Mouse (Mus musculus) frontal cortex, postnatal 10 days (tissue): ENCODE data around the gene Masp1.
A peak's percentile ranks its signal among the peaks of the same experiment; 100 is the strongest.

Experiments
- DNase-seq, 2 experiments: peaks; one replicate each; pipeline ENCODE4 v3.0.0; 2022; ENCODE audit warnings: low spot score in 2 of 2, mixed read lengths in 1 of 2

Masp1 gene

DNA sequence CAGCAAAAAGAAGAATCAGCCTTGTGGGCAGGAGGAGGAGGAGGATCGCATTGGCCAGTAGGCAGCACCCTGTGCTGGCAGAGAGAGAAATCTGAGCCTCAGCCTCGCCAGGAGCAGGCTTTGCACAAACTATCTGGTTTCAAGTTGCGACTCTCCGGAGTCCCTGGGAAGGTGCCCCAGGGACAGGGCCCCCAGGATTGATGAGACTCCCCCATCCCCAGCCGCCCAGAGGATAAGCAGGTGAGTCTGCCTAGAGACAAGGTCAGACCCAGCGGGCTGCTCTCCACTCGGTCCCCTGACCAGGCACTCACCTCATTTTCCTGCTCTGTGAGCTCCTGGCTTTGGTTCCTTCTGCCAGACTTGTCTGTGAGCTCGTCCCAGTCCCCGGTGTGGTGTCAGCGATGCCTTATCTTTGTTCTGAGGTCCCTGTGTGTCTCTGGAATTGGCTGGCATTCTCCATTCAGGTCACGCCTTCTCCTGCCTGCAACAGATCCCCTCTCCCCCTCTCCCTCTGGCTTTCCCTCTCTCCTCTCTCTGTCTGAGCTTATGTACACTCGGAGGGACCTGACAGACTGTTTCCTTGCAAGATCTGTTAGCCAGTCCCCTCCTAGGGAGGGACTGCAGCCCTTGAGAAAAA is at the start of gene Masp1, which contains the start of gene Rtp4:
Masp1 (minus strand) TSS at position 581 of the 637 bp plus-strand sequence.
Rtp4 (plus strand) TSS at position 57 of the 637 bp plus-strand sequence.
- no peak for DNase-seq

DNA sequence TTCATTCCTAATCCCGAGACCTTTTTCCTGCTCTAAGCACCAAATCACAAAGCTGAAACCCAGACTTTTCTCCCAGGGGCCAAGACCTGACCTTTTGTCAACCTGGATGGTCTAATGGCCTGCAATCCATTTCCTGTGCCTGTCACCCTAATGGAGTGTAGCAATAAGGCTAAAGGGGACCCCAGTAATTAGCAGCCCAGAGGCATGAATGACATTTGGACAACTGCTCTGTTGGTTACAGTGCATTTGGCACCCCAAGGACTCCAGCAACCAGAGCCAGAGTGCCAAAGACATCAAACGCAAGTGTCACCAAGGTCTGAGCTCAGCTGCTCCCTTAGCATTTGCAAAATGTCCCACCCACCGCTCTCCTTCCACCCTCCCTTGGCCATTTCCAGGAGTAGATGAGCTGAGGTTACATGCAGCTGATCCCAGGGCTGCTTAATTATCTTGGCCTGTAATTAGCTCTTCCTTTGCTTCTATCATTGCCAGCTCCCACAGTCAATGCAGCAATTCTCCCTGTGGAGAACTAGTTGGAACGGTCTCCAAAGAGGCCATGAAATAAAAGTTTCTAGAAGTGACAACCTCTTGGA is 47.8 kb upstream of the Masp1 start:
- no peak for DNase-seq

GRCm38 (mm10) chr16:23557669-23558068 is 37.1 kb upstream of the Masp1 start:
- no peak for DNase-seq

DNA sequence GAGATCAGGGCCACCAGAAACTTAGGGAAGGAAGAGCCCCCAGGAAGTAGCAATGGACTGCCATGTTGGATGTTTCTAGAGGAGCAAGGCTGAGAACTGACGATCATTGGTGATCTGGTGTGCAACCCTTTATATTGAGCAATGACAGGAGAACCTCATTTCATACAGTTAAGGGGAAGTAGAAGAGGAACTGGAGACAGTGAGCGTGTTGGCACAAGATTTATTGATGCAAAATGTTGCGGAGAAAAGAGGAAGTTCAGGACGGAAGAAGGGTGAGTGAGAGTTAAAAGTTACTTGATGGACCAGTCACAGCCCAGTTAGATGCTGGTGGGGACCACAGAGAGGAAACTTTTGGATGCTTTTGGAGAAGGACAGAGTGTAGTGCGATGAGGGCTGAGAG is 36.6 kb upstream of the Masp1 start:
- no peak for DNase-seq

DNA sequence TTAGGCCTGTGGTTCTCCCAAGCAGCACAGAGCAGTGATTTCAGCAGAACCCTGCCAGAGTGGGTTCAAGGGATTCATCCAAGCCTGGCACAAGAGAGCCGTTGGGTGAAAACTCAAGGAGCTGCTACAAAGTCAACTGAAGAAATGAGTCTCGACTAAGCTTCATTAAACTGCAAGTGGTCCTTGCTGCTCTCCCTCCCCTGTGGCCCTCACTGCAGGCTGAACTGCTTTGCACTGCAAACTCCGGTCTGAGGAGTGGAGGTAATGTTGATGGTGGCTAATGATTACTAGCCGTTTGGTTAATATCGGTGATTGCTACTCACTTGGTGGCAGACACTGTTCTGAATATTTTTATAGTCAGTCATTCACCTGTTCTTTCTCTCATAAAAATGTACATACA is 34.1 kb upstream of the Masp1 start:
- DNase-seq = no peak

GRCm38 (mm10) chr16:23550981-23551582 is 30.5 kb upstream of the Masp1 start:
- DNase-seq = peak in 1 of 2 experiments; percentile 6

GRCm38 (mm10) chr16:23550346-23550980 is 29.8 kb upstream of the Masp1 start:
- peak; percentile 35 to 63 for DNase-seq

GRCm38 (mm10) chr16:23547783-23548182 is 27.2 kb upstream of the Masp1 start:
- no peak for DNase-seq

- no peak for DNase-seq
Observed at GRCm38 (mm10) chr16:23544361-23544760, 23.7 kb upstream of the Masp1 start.

- DNase-seq = no peak
Observed at GRCm38 (mm10) chr16:23542866-23543265, 22.3 kb upstream of the Masp1 start.

DNA sequence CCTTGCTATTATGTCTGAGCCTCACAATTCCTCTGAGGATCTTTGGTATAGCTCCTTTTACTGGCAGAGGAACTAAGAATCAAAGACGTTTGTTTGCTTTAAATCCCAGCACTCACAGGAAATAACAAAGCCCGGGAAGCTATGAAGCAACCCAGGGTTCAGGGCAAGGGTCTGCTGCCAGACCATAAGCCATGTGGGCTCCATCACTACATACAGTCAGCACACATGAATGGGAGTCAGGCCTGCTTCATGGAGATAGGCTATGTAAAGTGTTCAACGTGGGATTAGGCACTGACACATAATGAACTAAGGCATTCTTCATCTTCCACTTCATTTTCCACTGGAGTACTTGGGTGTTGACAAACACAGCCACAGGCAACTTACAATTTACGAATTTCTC is 20.4 kb upstream of the Masp1 start:
- DNase-seq = no peak

DNA sequence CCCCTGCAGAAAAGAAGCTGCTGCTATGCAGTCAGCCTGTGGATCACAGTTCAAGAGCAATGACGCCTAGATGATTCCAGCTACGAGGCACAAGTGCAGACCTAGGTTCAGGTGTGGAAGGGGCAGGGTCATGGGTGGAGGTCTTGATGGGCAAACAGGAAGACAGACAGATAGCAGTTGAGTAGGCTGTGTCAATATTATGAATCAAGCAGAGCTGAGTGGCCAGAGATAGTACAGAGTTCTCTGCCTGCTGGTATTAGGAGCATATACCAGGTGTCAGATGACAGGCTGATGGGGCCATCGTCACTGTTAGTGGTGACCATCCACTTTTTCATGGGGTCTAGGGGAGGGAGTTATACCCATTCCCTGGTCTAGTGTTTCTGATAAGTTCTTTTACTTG is 13.1 kb upstream of the Masp1 start:
- DNase-seq = no peak

- DNase-seq = no peak
Observed at GRCm38 (mm10) chr16:23529186-23529585, 8.6 kb upstream of the Masp1 start.

GRCm38 (mm10) chr16:23522081-23522480 is 1.5 kb upstream of the Masp1 start:
- no peak for DNase-seq

- DNase-seq = no peak
Observed at GRCm38 (mm10) chr16:23521092-23521491, 477 bp upstream of the Masp1 start.

GRCm38 (mm10) chr16:23519771-23520170 is 844 bp downstream of the Masp1 start:
- DNase-seq = no peak

DNA sequence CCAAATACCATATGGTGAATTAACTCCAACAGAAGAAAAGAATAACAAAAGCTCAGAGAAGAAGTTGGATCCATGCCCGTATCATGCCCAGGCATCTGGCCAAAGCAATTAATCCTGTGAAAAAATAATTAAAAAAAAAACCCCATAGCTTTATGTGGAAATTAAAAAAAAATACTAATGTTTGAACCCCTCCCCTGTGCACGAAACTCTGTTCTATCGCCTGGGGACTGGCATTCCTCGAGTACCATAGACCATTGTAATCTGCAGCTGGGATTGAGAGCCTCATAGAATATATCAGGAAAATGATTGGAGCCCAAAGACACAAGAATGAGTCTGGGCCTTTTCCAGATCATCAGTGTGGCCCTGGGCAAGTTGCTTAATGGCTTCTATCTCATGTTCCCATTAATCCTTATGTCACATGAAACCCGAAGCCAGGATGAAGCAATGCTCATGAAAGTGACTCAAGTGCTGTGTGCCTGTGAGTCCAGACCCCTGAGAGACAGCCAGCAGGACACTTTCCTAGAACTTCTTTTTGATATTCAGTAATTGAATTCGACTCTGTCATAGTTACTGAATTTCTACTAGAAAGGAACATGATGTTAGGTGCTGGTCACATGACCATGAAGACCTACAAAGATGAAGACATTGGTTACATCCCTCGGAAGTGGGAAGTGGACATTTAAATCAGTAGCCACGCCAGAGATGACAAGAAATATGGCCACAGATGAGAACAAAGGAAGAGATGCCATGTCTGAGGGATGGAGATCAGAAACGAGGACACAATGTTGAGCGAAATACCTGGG is 1.8 kb downstream of the Masp1 start:
- DNase-seq = no peak

- no peak for DNase-seq
Observed at GRCm38 (mm10) chr16:23517754-23518566, 2.7 kb downstream of the Masp1 start.

- DNase-seq = no peak
Observed at GRCm38 (mm10) chr16:23517230-23517629, 3.4 kb downstream of the Masp1 start.

- no peak for DNase-seq
Observed at GRCm38 (mm10) chr16:23516606-23517005, 4.0 kb downstream of the Masp1 start.

DNA sequence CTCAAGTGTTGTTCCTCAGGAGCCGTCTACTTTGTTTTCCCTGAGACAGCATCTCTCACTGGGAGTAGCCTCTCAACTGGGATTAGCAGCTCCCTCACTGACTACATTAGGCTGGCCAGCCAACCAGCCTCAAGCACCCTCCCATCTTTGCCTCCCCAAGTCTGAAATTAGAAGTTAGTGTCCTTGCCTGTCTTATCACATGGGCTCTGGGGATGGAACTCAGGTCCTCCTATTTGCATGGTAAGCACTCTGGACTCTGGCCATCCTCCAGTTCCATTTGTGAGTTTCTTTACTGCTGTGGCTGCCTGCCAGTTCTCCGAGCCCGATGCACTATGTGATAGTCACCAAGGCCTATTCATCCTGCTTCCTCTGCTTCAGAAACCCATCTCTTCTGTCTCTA is 4.8 kb downstream of the Masp1 start:
- DNase-seq = no peak
